Mouse (Mus musculus) monocyte, adult 2 months (primary cell): Measurements from ENCODE around the gene Cldn4.

Source experiments
- DNase-seq, 2 experiments: peaks; one replicate each; pipeline ENCODE4 v3.0.0; 2022; ENCODE audit warnings: low spot score in 2 of 2, low read depth in 1 of 2

The Cldn4 gene

DNA sequence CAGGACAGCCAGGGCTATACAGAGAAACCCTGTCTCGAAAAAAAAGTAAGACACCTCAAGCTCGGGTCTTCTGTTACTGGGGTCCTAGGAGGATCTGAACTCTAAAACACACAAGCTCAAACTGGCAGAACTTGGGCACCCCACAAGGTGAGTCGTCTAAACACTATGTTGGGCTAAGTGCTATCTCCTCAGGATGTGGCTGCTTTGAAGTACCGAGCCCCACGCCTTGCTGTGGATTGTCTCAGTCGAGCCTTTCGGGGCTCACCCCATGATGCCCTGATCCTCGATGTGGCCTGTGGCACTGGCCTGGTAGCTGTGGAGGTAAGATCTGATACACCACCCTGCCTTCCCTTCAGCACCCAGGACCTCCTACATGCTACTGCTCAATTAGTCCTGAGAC, 13.5 kb downstream of the Cldn4 start:
- no peak for DNase-seq

DNA sequence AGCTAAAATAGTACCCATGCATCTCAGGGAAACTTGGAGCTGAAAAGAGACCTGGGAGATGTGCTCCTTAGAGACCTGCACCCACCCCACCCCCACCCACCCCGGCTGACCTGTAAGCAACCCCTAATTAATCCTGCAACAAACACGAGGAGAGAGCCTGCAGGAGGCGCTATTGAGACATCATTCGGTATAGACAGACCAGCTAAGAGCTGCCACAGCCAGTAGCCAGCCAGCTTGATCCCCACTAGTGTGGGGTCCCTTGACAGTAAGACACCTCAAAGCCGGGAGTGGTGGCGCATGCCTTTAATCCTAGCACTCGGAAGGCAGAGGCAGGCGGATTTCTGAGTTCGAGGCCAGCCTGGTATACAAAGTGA, 13.8 kb downstream of the Cldn4 start:
- peak in 1 of 2 experiments; percentile 33 for DNase-seq

DNA sequence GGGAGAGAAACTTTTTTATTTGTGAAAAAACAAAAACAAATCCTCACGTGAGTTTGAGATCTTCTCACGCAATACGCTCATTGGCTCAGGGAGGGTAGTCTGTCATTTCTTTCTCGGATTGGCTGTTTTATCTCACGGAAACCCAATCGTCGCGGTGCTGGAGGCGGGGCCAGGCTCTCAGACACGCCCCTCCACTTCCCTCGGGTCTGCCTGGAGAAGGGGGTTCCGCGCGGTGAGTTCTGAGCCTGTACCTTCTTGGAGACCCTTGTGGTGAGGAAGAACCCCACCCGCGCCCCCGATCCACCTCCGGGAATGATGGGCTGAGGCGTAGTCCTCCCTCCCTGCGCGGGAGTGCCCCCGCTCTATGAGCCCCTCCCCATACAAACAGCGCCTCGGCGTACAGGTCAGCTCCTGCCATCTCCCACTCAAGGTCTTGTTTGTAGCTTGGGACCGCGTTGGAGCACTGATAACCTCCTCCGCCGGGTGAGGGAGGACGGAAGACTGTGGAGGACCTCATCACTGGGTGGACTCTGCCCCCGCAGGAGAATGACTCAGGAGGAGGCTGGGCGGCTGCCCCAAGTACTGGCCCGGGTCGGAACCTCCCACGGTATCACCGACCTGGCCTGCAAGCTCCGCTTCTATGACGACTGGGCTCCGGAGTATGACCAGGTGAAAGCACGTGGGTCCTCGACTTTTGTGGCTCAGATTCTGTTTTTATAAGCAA, 14.4 kb downstream of the Cldn4 start, which contains the start of gene Mettl27:
Gene Mettl27, plus strand, starts transcription at position 190 of the 724 bp plus-strand sequence.
- peak; percentile 51 to 73 for DNase-seq

DNA sequence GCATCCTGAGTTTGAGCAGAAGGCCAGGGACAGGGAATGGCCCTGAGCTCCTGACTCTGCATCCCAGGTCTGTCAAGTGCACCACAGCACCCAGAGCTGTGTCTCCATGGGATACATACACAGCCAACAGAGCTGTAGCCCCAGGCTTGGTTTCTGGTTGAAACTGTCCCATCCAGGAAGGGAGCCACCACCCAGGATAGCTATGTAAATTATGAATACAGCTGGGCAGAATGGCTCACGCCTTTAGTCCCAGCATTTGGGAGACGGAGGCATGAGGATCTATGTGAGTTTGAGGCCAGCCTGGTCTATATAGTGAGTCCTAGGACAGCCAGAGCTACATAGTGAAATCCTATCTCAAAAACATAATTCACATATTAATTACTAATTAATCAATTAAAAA, 16.7 kb downstream of the Cldn4 start:
- no peak for DNase-seq

- no peak for DNase-seq
Observed at GRCm38 (mm10) chr5:134926726-134927125, 20.0 kb downstream of the Cldn4 start.

DNA sequence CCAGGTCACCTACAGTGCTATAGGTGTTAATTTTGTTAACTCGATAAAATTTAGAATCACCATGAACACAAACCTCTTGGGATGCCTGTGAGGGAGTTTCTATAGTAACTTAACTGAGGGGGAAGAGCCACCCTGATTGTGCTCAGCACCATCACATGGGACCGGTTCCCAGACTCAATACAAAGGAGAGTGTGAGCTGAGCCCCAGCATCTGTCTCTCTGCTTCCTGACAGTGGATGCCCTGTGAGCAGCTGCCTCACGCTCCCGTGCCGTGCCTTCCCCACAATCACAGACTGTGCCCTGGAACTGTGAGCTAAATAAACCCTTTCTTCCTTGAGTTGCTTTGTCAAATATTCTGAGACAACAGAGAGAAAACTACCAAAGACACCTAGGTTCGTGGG, 23.6 kb downstream of the Cldn4 start:
- DNase-seq, result no peak

DNA sequence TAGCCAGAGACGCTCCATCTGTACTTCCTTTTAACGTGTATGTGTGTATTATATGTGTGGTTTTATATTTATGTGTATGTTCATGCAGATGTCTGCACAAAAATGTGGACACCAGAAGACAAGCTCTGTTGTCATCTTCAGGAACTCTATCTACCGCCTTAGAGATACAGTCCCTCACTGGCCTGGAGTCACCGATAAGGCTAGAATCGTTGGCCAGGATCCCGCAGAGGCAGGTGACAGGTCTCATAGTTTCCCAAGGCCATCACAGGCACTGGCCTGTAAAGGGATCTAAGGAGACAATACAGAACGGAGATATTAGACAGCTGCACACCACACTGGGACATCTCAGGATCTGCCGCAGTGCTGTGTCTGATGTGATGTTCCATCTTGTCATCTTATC, 25.6 kb downstream of the Cldn4 start:
- DNase-seq, result no peak

GRCm38 (mm10) chr5:134920106-134920687, 26.5 kb downstream of the Cldn4 start:
- no peak for DNase-seq

- DNase-seq, result no peak
Observed at GRCm38 (mm10) chr5:134919097-134919496, 27.6 kb downstream of the Cldn4 start.

GRCm38 (mm10) chr5:134918071-134918832, 28.5 kb downstream of the Cldn4 start:
- DNase-seq, result no peak

GRCm38 (mm10) chr5:134915311-134915710, 31.4 kb downstream of the Cldn4 start, which contains the start of gene Cldn13:
Cldn13 (minus strand) TSS chr5:134915526.
- no peak for DNase-seq

GRCm38 (mm10) chr5:134914510-134914909, 32.2 kb downstream of the Cldn4 start:
- DNase-seq, result no peak

GRCm38 (mm10) chr5:134913753-134914152, 33.0 kb downstream of the Cldn4 start:
- DNase-seq, result no peak

DNA sequence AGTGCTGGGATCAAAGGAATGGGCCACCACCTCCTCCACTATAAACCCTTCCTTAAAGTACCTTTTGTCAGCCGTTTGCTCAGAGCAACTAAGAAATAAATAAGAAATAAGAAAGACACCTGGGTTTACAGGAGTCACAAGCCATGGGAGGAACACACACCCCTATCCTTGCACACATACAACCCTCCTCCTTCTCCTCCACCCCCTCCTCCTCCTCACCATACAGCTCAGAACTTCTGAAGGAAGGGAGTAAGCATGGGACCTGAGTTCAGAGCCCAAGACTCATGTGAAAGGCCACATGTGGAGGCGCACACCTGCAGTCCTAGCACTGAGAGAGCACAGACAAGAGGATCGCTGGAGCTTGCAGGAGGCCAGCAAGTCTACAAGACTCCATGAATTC, 33.4 kb downstream of the Cldn4 start:
- DNase-seq, result no peak

- DNase-seq, result no peak
Observed at GRCm38 (mm10) chr5:134911901-134912300, 34.8 kb downstream of the Cldn4 start.

DNA sequence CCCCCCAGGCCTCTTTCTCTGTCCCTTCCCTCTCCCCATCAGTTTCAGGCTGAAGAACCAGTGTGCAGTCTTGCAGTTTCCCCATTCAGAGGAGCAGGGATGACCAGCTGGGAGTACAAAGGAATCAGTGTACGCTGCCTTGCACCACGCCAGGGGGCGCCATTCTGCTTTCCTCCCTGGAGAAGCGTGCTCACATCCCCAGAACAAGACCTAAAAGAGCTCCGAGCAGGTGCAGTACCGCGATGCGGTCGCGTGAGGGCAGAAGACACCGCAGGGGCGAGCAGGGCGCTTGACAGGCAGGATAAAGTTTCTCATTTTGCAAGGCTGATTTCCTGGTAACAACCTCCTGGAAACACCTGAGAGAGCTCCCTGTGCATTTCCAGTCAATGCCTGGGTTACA, 39.6 kb downstream of the Cldn4 start:
- DNase-seq, result peak; percentile 35 to 53

GRCm38 (mm10) chr5:134906633-134907032, 40.1 kb downstream of the Cldn4 start, which contains the start of gene Tmem270:
Tmem270 (minus strand) TSS chr5:134906733.
- no peak for DNase-seq

DNA sequence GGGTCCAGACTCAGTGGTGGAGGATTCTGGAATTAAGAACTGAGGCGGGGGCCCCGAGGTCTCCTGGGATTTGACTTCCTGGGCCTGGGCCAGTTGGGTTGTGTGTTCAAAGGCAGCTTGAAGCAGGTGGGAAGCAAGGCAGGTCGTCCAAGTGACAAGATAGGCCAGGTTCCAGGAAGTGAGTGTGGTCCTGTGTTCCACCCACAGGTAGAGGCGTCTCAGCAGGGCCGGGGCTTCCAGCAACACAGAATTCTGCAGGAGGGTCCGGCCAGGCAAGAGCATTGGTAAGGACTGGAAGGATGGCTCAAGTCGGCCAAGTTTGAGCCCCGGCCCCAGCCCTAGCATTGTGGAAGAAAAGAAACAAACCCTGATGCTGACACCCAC, 45.1 kb downstream of the Cldn4 start:
- no peak for DNase-seq

- no peak for DNase-seq
Observed at GRCm38 (mm10) chr5:134901012-134901643, 45.6 kb downstream of the Cldn4 start.

- no peak for DNase-seq
Observed at GRCm38 (mm10) chr5:134897596-134897995, 49.1 kb downstream of the Cldn4 start.

DNA sequence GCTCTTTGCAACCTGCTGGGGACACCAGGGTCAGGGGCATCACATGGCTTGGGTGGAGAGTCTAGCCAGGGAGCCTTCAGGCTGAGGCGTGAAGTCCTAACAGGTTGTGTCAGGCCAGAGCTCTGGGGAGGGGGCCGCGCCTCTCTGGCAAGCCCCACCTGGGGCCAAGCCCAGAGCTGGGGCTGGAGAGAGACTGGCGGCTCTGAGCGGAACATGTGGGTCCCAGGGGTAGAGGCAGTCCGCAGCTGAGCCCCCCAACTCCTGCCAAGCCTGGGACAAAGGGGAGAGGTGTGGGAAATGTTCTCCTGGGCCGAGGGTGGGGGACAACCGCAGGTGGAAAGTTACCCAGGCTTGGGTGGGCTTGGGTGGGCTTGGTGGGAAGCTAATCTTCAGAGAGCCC, 49.8 kb downstream of the Cldn4 start:
- no peak for DNase-seq

- no peak for DNase-seq
Observed at GRCm38 (mm10) chr5:134895291-134895690, 51.4 kb downstream of the Cldn4 start.
